Mouse (Mus musculus): ENCODE measurements around the gene Tfr2. TPM values are rescaled to one million over a fixed set of nuclear protein-coding genes. Genes with fewer than 3 reads are reported as not detected.

Gene Tfr2
- polyA plus RNA-seq, 1 experiment from 2014 or later, result 4.2 TPM

GRCm38 (mm10) chr5:137541768-137542540, 27.7 kb upstream of the Tfr2 start:
- Histone ChIP-seq H3K9me3 (replicated peaks) (no peaks in the 10 kb centered on the region), H3K9ac (replicated peaks) (no peak overlapping the region), H3K27me3 (replicated peaks) (no peaks in the 10 kb centered on the region), H3K4me3 (replicated peaks) (no peak overlapping the region), H3K4me1 (peaks cover 6% of the 10 kb centered on the region), H3K27ac (replicated peaks) (no peak overlapping the region), H3K4me2 (no peak overlapping the region), H3K36me3 (no peaks in the 10 kb centered on the region)
- ATAC-seq (ENCODE audit: low FRiP score), result no peak
- WGBS, result 68% methylated on average over 5 of the region's 5 CpGs

DNA sequence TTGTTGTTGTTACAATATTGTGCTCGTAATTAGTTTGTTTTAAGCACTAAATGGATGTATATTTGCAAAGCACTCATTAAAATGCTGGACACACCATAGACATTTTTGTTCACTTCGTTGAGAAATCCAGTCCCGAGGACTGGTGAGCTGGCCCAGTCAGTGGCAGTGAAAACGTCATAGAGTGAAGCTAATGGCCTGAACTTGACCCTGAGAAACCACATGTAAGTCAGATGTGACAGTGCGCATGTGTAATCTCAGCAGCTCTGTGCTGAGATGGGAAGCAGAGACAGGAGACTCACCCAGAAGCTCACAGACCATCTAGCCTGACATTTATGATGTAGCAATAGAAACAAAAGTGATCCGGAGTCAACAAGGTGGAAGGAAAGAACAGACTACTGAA, 24.7 kb upstream of the Tfr2 start:
- WGBS, result 62% methylated on average over 6 of the region's 6 CpGs

DNA sequence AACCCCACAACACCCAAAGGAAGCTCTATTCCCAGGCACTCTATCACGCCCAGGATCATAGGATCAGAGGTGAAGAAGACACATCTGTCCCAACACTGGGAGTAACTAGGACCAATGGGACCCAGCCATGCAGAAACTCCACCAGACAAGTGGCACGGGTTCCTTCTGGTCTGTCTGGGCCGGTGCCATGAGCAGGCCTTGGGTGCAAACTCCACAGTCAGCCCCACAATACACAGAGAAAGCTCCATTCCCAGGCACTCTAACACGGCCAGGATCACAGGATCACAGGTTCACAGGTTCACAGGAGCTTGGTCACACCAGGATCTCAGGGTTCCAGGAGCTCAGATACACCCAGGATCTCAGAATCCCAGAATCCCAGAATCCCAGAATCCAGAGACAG, 24.0 kb upstream of the Tfr2 start:
- H3K36me3 ChIP-seq, result no peaks in the 10 kb centered on the region
- H3K27ac ChIP-seq (replicated peaks), result no peak overlapping the region
- ATAC-seq (ENCODE audit: low FRiP score), result no peak
- no peak overlapping the region for H3K4me2 ChIP-seq
- no peaks in the 10 kb centered on the region for H3K9me3 ChIP-seq (replicated peaks)
- no peaks in the 10 kb centered on the region for H3K4me1 ChIP-seq
- H3K27me3 ChIP-seq (replicated peaks), result no peaks in the 10 kb centered on the region
- 80% methylated on average over 4 of the region's 4 CpGs for WGBS
- no peak overlapping the region for H3K4me3 ChIP-seq (replicated peaks)
- no peak overlapping the region for H3K9ac ChIP-seq (replicated peaks)

More for the DNA sequence above, 24.7 kb upstream of the Tfr2 start:
- Histone ChIP-seq H3K36me3 (no peaks in the 10 kb centered on the region), H3K4me3 (replicated peaks) (no peak overlapping the region), H3K9ac (replicated peaks) (no peak overlapping the region), H3K4me2 (no peak overlapping the region), H3K27ac (replicated peaks) (no peak overlapping the region), H3K4me1 (no peaks in the 10 kb centered on the region), H3K27me3 (replicated peaks) (no peaks in the 10 kb centered on the region), H3K9me3 (replicated peaks) (no peaks in the 10 kb centered on the region)
- no peak for ATAC-seq (ENCODE audit: low FRiP score)

DNA sequence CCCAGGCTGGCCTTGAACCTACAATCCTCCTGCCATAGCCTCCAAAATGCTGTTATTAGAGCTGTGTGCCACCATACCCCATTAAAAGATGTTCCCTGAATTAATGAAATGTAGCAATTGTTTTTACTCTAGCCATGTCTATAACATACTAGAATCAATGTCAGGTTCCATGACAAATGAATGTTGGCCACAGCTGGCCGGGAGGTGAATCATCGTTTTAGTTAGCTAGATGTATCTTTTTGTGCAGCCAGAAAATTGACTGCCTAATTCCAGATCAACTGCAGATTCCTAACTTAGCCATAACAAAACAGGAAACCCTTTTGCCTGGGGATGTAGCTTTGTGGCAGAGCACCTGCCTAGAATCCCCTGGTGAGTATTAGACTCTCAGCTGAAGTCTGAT, 19.8 kb upstream of the Tfr2 start:
- H3K27ac ChIP-seq (replicated peaks), result no peak overlapping the region
- no peak for ATAC-seq (ENCODE audit: low FRiP score)
- no peaks in the 10 kb centered on the region for H3K27me3 ChIP-seq (replicated peaks)
- H3K9ac ChIP-seq (replicated peaks), result no peak overlapping the region
- H3K4me1 ChIP-seq, result peaks cover 18% of the 10 kb centered on the region
- WGBS, result 87% methylated on average over 2 of the region's 2 CpGs
- no peak overlapping the region for H3K4me3 ChIP-seq (replicated peaks)
- H3K4me2 ChIP-seq, result no peak overlapping the region
- H3K36me3 ChIP-seq, result no peaks in the 10 kb centered on the region
- no peaks in the 10 kb centered on the region for H3K9me3 ChIP-seq (replicated peaks)

DNA sequence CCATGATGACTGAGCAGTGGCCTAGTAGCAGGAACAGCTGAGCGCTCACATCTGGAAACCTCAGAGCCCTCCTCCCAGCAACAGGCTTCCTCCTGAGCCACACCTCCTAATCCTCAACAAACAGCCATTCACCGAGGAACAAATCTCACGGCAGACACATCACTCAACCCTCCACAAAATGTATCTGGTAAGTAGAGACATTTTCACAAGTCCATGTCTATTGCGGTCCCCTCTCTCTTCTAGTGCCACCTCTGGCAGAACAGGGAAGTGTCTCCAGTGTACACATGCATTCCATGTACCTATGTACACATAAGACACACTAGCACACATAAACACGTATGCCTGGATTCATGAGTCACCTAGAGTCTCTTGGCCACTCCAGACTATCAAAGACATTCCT, 18.5 kb upstream of the Tfr2 start:
- ATAC-seq (ENCODE audit: low FRiP score), result no peak
- Histone ChIP-seq H3K4me3 (replicated peaks) (no peak overlapping the region), H3K27ac (replicated peaks) (no peak overlapping the region), H3K27me3 (replicated peaks) (no peaks in the 10 kb centered on the region), H3K36me3 (no peaks in the 10 kb centered on the region), H3K9me3 (replicated peaks) (no peaks in the 10 kb centered on the region), H3K4me2 (no peak overlapping the region), H3K4me1 (peaks cover 23% of the 10 kb centered on the region), H3K9ac (replicated peaks) (no peak overlapping the region)
- WGBS, result 77% methylated on average over 5 of the region's 5 CpGs

DNA sequence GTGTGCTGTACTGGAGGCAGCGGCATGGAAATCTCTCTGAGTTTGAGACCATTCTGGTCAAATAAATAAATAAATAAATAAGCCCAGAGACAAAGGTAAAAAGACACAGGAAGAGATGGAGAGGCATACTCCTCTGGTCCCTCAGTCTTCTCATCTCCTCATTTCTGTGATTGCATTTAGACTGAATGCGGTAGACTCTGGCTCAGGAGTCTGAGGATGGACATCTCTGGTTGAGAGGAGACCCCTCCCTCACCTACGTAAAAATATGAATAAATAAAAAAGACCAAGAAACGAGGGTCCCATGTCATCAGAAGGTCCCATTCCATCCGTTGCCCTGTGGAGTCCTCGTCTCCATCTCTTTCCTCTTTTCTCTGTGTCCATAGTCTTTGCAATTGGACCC, 16.6 kb upstream of the Tfr2 start:
- Histone ChIP-seq H3K4me3 (replicated peaks) (peak overlapping the region; percentile 69), H3K27me3 (replicated peaks) (no peaks in the 10 kb centered on the region), H3K9me3 (replicated peaks) (no peaks in the 10 kb centered on the region), H3K4me2 (peak overlapping the region; percentile 79), H3K27ac (replicated peaks) (peak overlapping the region; percentile 83), H3K9ac (replicated peaks) (peak overlapping the region; percentile 74), H3K4me1 (peaks cover 23% of the 10 kb centered on the region), H3K36me3 (no peaks in the 10 kb centered on the region)
- peak; percentile 59; the same call in 1 of the 2 replicates for ATAC-seq (ENCODE audit: low FRiP score)
- 28% methylated on average over 6 of the region's 6 CpGs for WGBS

- no peaks in the 10 kb centered on the region for H3K36me3 ChIP-seq
- H3K4me3 ChIP-seq (replicated peaks), result peak within 1 kb of the TSS; percentile 69
- under 1% methylated on average over 36 of the region's 37 CpGs for WGBS
- H3K9me3 ChIP-seq (replicated peaks), result no peaks in the 10 kb centered on the region
- H3K4me1 ChIP-seq, result peaks cover 23% of the 10 kb centered on the region
- peak within 1 kb of the TSS; percentile 79 for H3K4me2 ChIP-seq
- peak within 1 kb of the TSS; percentile 74 for H3K9ac ChIP-seq (replicated peaks)
- H3K27ac ChIP-seq (replicated peaks), result peak within 1 kb of the TSS; percentile 83
- H3K27me3 ChIP-seq (replicated peaks), result no peaks in the 10 kb centered on the region
- peak; percentile 94 for ATAC-seq (ENCODE audit: low FRiP score)
These were observed 16.2 kb upstream of the Tfr2 start, which contains the start of gene Actl6b for GRCm38 (mm10) chr5:137553411-137553837. Actl6b (plus strand) TSS chr5:137553517.

GRCm38 (mm10) chr5:137553898-137554297, 15.7 kb upstream of the Tfr2 start:
- peak; percentile 40; the same call in 1 of the 2 replicates for ATAC-seq (ENCODE audit: low FRiP score)
- H3K27ac ChIP-seq (replicated peaks), result peak overlapping the region; percentile 83
- peak overlapping the region; percentile 74 for H3K9ac ChIP-seq (replicated peaks)
- peak overlapping the region; percentile 79 for H3K4me2 ChIP-seq
- H3K4me1 ChIP-seq, result peaks cover 23% of the 10 kb centered on the region
- no peaks in the 10 kb centered on the region for H3K36me3 ChIP-seq
- WGBS, result 40% methylated on average over 11 of the region's 11 CpGs
- peak overlapping the region; percentile 69 for H3K4me3 ChIP-seq (replicated peaks)
- no peaks in the 10 kb centered on the region for H3K9me3 ChIP-seq (replicated peaks)
- H3K27me3 ChIP-seq (replicated peaks), result no peaks in the 10 kb centered on the region

DNA sequence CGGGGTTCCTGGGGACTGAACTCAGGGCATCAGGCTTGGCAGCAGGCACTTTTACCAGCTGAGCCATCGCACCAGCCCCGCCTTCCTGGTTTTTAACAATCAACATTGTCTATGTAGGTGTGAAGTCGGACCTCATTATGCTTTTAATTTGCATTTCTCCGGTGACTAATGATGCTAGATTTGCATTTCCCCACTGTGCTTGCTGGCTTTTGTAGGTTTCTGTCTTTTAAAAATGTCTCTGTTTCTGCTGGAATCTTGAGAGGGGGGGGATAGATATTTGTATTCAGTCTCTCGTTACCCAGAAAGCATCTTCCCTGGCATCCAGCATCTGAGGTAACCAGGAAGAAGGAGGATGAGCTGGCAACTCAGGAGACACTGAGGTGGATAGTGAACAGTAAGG, 8.1 kb upstream of the Tfr2 start:
- Histone ChIP-seq H3K27ac (replicated peaks) (no peak overlapping the region), H3K4me1 (no peaks in the 10 kb centered on the region), H3K27me3 (replicated peaks) (no peaks in the 10 kb centered on the region), H3K4me2 (no peak overlapping the region), H3K4me3 (replicated peaks) (no peak overlapping the region), H3K9me3 (replicated peaks) (no peaks in the 10 kb centered on the region), H3K36me3 (peaks cover 27% of the 10 kb centered on the region), H3K9ac (replicated peaks) (no peak overlapping the region)
- WGBS, result 51% methylated on average over 6 of the region's 6 CpGs
- ATAC-seq (ENCODE audit: low FRiP score), result no peak

- H3K4me1 ChIP-seq, result no peaks in the 10 kb centered on the region
- no peak overlapping the region for H3K4me2 ChIP-seq
- H3K27me3 ChIP-seq (replicated peaks), result no peaks in the 10 kb centered on the region
- no peak for ATAC-seq (ENCODE audit: low FRiP score)
- H3K9me3 ChIP-seq (replicated peaks), result no peaks in the 10 kb centered on the region
- WGBS, result 80% methylated on average over 10 of the region's 10 CpGs
- no peak overlapping the region for H3K27ac ChIP-seq (replicated peaks)
- peaks cover 30% of the 10 kb centered on the region for H3K36me3 ChIP-seq
- no peak overlapping the region for H3K4me3 ChIP-seq (replicated peaks)
- no peak overlapping the region for H3K9ac ChIP-seq (replicated peaks)
These were observed 6.7 kb upstream of the Tfr2 start for GRCm38 (mm10) chr5:137562965-137563364.

GRCm38 (mm10) chr5:137565744-137566143, 3.9 kb upstream of the Tfr2 start:
- Histone ChIP-seq H3K4me2 (no peak overlapping the region), H3K4me3 (replicated peaks) (no peak overlapping the region), H3K27ac (replicated peaks) (no peak overlapping the region), H3K27me3 (replicated peaks) (0 out of 2 replicates have a peak, but pooled peaks cover 3% of the 10 kb centered on the region), H3K9me3 (replicated peaks) (no peaks in the 10 kb centered on the region), H3K4me1 (no peaks in the 10 kb centered on the region), H3K9ac (replicated peaks) (no peak overlapping the region), H3K36me3 (peaks cover 22% of the 10 kb centered on the region)
- ATAC-seq (ENCODE audit: low FRiP score), result no peak
- WGBS, result 72% methylated on average over 6 of the region's 6 CpGs

GRCm38 (mm10) chr5:137566416-137566815, 3.2 kb upstream of the Tfr2 start:
- Histone ChIP-seq H3K9ac (replicated peaks) (no peak overlapping the region), H3K4me1 (no peaks in the 10 kb centered on the region), H3K4me2 (no peak overlapping the region), H3K9me3 (replicated peaks) (no peaks in the 10 kb centered on the region), H3K27me3 (replicated peaks) (0 out of 2 replicates have a peak, but pooled peaks cover 3% of the 10 kb centered on the region), H3K27ac (replicated peaks) (no peak overlapping the region), H3K36me3 (peaks cover 22% of the 10 kb centered on the region), H3K4me3 (replicated peaks) (no peak overlapping the region)
- WGBS, result 97% methylated on average over 5 of the region's 5 CpGs
- no peak for ATAC-seq (ENCODE audit: low FRiP score)
